Mouse (Mus musculus): Measurements from ENCODE around the gene Zfp62. TPM values are rescaled to one million over a fixed set of nuclear protein-coding genes. Genes with fewer than 3 reads are reported as not detected.

Gene Zfp62
- total RNA-seq, 4 experiments from 2014 or later = 25.0 to 31.7 (median 27.1) TPM

DNA sequence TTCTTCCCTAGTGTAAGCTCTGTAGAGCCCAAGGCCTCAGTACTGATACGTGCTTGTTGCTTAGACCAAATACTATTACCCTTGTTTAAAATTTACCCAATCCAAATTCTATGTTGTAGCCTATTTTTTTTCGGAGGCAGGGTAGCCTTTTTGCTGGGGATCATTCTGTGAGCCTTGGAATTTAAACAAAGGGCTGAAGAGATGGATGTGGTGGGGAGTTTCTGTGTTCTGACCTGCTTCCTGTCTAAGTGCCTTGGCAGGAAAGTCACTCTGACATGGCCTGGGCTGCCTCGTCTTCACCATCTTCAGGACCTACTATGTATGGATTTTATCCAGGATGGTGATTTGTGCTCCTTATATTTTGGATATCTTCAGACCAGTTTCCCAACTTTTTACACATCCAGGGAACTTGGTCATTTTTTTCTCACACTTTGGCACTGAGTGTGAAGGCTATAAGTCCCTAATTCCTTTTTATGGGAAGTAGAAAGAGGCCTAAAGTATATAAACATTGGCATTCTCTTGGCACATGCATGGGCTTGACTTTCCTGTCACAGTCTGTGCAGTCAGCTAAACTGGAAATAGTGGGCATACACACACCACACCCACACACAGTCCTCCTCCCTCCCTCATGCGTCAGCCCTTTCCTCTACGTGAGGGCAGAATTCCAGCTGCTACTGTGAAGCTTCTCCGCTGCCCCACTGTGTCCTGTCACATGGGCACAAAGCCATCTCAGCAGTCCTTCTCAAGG is 45.3 kb downstream of the Zfp62 start:
- peak; percentile 74 for DNase-seq (ENCODE audit: low spot score)

DNA sequence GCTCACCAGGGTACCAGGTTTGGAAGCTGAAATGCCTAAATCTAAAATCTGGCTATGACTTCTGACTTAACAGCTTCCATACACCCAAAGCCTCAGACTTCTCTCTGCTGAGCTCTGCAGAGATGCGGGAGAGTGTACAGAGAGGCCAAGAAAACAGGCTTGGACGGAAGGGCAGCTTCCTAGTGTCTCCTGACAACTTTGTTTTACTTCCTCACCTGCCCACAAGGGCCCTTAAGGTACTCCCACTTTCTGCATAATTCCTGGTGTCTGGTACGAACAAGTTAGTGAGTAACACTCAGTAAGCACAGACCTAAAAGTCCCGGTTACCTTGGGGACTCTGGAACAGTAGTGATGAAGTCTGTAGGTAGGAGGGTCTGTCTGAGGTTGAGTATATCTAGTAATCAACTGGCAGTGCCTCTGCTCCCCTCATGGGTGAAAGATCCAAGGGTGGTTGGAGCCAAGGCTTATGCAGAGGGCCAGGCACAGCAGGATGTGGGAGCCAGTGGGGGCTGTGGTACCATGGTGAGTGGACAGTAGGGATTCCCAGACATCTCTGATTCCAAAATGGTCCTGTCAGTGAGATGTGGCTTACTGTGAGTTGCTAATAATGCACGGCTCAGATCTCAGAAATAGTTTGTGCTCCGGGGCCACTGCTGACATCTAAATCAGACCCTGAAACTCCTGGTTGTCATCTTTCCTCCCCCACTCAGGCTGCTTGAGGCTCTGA is 46.0 kb downstream of the Zfp62 start:
- DNase-seq (ENCODE audit: low spot score) = no peak

DNA sequence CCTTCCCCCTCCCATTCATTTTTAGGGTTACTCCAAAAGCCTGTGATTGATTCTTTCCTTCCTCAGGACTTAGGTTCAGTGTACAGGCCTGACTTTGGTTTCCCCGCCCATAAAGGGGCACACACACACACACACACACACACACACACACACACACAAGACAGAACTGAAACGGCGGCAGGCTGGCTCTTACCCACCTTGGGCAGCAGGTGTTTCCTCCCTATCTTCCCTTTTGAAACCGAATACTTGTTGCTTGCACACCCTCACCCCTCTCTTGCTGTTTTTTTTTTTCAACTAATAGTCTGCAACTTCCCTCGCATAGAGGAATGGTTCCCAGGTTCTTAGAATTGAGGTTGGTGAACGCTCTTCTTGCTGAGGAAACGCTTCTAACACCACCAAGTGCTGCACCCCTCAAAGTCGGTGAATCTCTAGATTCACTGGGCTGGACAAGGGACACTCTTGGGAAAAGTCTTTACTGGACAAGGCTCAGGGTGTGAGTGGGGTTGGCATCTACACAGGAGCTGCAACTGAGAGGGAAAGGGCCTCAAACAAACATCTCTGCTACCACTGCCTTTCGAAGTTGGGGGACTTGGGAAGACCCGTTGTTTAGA is 46.8 kb downstream of the Zfp62 start:
- DNase-seq (ENCODE audit: low spot score) = no peak

DNA sequence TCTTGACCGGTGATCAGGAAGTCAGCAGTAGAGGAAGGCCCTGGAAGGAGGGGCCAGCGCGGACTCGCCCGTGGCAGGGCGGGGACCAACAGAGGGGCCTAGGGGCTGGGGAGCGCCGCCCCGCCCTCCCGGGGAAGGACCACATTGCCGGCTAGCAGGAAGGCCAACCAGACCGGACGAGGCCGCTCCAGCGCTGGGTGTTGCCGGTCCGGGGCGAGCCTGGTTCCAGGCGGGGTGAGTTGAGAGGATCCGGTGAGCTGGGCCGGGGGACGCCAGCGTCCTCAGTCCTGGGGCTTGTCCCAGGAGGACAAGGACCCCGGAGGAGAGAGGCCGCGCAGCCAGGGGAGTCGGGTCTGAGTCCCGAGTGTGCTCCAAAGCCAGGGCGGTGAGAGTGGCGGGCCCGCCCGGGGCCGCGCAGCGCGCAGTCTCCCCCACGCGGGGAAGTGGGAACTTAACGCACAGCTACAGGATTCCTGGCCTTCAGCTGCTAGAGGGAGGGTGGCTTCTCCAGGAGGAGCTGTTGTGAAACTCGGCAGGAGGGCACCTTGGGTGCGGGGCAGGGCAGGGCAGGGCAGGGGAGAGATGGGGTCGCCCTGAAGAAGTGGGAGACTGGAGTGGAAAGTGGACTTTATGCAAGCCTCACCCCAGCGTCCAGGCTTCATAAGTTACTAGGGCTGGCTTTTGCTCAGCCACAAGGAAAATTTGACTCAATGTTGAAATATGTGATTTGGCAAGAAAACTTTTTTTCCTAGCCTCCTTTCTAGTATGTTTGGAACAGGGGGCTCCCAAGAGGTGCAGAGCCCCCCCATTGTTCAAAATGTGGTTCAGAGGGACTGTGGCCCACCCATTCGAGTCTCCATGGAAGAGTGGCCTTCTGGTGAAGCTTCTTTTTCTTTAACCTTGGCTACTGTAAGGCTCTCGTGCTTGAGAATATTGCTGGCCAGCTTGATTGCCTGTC is 47.6 kb downstream of the Zfp62 start:
- peak; percentile 94 for DNase-seq (ENCODE audit: low spot score)

DNA sequence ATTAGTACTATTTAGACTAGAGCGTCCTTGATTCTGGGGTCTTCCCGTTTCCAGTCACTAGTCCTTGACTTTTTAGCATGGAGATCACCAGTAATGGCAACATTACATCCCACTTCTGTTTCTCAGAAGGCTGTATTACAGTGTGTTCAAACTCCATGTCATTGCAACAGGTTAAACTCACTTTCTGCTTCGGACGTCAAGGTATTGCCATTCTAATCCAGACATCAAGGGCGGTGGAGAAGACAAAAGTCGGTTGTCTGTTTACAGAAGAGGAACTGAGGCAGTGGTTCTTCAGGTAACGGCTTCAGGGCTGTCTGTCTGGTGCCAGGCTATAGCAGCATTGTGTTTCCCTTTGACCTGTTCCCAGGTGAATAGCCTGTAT is 48.3 kb downstream of the Zfp62 start:
- no peak for DNase-seq (ENCODE audit: low spot score)

DNA sequence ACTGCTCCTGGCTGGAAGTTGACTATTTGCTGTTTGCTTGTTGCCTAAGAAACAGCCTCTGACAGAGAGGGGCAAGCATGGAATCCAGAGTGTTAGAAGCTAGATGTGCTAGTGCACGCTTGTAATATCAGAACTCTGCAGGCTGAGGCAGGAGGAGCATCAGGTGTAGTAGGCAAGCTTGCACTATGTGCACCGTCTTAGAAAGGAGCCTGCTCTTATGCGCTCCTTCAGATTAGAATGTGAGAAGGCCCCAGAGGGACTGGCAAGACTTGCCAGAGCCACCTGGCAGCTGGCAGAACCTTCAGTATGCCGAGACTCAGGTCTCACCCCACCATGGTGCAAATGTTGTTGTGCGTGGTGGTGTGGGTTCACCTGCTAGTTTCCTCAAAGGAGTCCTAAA is 49.0 kb downstream of the Zfp62 start:
- DNase-seq (ENCODE audit: low spot score) = no peak

DNA sequence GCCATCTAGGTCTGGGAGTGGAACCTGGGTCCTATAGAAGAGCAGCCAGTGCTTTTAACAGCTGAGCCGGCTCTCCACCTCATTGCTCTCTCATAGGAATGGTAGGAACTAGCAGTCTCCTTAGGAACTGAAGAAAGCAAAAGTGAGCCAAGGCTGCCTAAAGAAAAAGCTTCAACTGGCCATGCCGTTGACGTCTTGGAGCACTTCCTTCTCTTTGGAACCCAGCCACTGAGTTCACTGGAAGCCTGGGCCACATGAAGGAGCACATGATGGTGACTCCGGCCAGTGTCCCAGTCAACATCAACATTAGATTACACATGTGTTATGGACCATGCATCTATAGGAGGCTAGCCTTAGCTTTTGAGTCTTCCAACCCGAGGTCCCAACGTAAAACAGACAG is 49.9 kb downstream of the Zfp62 start:
- DNase-seq (ENCODE audit: low spot score) = no peak

DNA sequence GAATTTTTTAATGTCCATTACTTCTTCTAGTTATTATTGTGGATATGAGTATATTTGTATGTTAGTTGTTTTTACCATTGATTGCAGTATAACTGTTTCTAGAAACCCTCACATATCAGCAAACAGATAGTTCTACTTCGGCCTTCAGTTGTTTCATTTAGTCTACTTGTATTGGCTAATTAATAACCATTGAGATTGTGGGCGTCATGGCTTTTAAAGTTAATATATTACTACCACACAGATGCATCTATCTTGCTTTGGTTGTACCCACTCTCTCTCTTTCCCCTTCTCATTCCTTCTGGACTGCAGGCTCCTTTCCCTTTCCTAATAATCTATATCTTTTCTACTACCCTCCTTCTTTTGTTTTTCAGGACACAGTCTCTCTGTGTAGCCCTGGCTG is 56.2 kb downstream of the Zfp62 start:
- DNase-seq (ENCODE audit: low spot score) = no peak

DNA sequence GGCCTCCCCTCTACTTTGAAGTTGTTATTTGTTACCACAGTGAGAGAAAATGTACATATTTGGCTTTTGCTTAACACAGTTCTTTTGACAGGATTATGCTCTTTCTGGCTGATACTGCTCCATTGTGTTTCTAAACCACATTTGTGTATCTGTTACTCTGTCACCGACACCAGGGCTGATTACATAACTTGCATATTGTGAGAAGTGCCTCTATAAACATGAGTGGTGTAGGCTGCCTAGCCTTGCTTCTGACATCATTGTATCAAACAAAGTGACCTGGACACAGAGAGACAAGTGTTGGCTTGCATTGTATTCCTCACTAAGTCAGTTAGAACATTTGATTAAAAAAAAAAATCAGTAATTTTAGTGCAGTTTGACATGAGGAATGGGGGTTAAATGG is 56.7 kb downstream of the Zfp62 start:
- no peak for DNase-seq (ENCODE audit: low spot score)

DNA sequence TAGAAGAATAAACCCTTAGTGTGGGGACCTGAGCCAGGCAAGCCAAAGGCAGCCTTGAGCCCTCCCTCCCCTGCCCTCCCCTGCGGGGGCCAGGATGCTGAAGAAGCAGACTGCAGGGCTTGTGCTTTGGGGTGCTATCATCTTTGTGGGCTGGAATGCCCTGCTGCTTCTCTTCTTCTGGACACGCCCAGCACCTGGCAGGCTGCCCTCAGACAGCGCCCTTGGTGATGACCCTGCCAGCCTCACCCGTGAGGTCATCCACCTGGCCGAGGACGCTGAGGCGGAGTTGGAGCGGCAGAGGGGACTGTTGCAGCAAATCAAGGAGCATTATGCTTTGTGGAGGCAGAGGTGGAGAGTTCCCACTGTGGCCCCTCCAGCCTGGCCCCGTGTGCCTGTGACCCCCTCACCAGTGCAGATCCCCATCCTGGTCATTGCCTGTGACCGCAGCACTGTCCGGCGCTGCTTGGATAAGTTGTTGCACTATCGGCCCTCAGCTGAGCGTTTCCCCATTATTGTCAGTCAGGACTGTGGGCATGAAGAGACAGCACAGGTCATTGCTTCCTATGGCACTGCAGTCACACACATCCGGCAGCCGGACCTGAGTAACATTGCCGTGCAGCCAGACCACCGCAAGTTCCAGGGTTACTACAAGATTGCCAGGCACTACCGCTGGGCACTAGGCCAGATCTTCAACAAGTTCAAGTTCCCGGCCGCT is 57.7 kb downstream of the Zfp62 start:
- DNase-seq (ENCODE audit: low spot score) = no peak

DNA sequence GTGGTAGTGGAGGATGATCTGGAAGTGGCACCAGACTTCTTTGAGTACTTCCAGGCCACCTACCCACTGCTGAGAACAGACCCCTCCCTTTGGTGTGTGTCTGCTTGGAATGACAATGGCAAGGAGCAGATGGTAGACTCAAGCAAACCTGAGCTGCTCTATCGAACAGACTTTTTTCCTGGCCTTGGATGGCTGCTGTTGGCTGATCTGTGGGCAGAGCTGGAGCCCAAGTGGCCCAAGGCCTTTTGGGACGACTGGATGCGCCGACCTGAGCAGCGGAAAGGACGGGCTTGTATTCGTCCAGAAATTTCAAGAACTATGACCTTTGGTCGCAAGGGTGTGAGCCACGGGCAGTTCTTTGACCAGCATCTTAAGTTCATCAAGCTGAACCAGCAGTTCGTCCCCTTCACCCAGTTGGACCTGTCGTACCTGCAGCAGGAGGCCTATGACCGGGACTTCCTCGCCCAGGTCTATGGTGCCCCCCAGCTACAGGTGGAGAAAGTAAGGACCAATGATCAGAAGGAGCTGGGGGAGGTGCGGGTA is 58.3 kb downstream of the Zfp62 start:
- DNase-seq (ENCODE audit: low spot score) = no peak

DNA sequence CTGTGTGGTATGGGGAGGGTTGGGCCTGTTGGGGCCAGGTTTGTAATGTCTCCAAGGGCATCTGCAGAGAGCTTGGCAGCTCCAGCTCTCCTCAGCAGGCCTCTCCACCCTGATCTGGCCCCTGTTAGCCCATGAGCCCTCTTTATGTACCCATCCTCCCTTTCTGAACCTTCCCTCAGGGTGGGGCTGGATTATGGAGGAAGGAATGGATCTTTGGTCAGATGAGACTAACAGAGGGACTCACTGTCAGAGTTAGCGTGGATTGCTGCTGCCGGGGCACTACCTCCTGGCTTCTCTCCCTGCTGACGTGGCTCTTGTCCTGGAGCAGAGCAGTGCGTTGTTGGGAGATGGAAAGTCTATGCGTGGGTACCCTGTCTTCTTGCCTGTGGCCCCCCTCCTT is 59.2 kb downstream of the Zfp62 start:
- DNase-seq (ENCODE audit: low spot score) = no peak

DNA sequence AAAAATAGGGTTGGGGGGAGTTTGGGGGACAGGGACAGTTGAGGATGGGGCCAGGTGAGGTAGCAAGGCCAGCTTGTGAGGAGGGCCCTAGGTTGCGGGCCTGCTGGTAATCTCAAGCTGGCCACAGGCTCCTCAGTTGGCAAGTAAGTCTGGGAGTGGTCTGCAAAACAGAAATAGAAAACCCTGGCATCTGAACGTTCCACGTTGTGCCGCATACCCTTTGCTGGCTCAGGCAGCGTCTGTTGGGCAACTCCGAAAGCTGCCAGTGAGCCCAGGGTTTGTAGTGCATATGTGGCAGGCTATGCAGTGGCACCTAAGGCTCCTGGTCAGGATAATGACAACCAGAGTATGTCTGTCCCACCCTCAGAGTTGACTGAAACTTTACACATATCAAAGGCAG is 60.1 kb downstream of the Zfp62 start:
- DNase-seq (ENCODE audit: low spot score) = no peak

DNA sequence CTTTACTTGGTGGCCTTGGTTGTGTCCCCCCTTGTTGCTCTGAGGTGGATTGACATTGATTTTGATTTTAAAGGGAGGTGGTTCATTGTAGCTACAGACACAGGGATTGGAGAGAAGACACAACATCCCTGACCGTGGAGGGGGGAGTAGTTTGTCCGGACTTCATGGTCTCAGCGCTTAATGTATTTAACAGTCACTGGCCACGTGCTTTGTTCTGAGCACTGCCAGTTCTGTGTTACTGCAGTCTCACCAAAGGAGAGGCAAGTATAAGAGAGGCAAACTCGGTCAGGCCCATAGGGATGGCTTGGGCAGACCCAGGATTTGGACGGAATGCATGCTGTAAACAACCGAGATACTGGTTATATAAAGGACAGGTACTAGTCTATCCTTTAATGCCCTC is 61.0 kb downstream of the Zfp62 start:
- DNase-seq (ENCODE audit: low spot score) = no peak

DNA sequence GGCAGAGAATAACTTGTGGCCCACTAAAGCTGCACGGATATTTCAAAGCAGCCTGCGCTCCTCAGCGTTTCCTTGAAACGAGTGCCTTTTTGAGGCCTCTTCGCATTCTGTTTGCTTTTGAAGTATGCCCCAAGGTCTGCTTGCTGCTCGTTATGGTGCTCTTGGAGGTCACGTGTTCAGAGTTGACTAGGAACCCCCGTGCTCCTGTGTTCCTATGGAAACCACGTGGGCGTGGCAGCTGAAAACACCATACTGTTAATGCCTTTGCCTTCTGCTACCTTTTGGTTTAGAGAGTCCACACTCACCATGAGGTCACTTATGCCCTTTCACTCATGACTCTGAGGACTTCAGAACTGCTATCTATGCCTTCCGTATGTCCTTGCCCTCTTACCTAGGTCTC is 61.5 kb downstream of the Zfp62 start:
- DNase-seq (ENCODE audit: low spot score) = no peak

DNA sequence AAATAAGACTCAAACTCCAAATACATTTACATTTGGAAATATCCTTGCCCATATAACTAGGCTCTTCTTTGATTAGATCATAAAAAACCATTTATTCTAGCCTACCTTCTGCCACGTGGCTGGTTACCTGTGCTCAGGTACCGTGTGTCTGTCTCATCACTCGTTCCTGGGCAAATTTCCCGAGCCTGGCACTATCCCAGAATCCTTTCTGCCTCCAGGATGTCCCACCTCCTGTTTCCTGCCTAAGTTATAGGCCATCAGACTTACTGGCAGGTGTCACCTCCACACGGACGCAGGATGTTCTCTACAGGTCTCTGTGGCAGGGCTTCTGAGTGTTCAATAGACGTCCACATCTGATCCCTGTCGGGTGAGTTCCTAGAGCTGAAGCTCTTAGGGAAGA is 62.0 kb downstream of the Zfp62 start:
- no peak for DNase-seq (ENCODE audit: low spot score)

DNA sequence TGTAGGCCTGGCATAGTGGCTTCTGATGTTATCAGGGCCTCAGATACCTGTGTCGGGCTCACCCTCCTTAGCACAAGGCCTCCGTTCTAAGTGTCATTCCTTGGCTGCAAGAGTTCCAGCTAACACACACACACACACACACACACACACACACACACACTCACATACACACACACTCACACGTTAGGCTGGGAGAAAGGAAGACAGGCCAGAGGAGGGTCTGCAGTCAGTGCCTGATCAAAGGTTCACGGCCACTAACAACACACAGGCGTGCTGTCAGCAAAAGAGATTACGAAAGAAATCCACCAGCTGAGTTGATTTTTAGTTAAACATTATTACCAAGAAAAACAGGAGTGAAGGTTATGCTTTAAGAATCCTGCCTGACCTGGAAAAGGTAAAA is 63.6 kb downstream of the Zfp62 start:
- no peak for DNase-seq (ENCODE audit: low spot score)

DNA sequence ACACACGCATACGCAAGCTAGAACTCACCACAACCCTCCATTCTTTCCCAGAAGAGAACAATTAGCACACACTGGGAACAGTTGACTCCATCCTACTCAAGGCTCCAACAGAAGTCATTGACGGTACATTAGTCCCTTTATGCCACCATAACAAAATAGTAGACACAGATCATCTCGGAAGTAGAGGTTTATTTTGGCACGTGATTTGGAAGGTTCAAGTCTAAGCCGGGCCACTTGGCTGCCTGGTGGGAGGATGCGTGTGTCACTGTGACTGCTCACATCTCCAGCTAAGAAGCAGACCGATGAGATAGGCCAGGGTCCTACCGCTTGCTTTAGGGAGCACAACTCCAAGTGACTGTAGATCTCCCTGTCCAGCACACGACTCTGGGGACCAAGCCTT is 64.2 kb downstream of the Zfp62 start:
- DNase-seq (ENCODE audit: low spot score) = no peak

DNA sequence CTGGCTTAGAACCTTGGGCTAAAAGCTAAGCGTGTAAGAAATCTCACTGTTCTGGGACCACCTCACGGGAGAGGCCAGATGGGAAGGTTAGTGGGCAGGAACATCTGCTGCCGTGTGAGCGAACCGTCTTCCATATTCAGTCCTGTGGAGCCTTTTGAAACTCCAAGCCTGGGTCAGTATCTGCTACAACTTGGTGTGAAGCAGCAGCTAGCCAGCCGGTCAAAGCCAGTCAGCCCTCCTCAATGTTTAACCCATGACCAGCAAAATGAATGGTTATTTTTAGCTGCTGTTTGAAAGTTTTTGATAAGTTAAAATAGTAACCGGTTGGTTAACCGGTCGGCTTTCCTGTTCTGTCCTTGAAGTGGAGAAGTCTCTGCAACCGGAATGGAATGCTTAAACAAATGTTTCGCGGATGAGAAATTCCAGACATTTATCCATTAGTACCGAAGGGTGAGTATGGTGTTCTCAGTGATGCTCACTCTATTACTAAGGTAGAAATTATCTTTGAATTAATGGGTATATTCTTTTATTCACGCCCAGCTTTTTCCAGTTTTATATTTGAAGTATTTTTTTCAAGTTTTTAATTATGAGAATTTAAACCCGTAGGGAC is 65.0 kb downstream of the Zfp62 start:
- DNase-seq (ENCODE audit: low spot score) = no peak
